Mouse (Mus musculus) frontal cortex, postnatal 25 days (tissue): ENCODE measurements around the gene Gfra1.

Experiments
- DNase-seq, 2 experiments: peaks; one replicate each; pipeline ENCODE4 v3.0.0; 2022; ENCODE audit warnings: low spot score in 2 of 2

The Gfra1 gene

DNA sequence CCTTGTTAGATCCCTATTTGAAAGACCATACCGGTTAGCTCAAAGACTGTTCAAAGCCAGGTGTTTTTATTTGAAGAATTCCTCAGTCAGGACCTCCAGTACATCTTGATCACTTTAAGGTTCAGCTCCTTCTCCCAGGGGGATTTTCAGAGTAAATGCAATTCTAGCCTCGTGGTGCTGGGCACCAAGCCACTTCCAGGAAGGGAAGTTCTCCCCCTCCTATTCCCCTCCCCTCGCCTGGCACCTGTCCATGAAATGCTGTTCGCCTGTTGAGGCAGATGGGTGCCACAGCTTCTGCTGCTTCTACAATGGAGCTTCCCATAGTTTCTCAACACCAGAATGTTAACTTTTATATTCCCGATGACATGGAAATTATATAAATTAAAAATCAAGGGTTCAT, 139.2 kb downstream of the Gfra1 start:
- no peak for DNase-seq

DNA sequence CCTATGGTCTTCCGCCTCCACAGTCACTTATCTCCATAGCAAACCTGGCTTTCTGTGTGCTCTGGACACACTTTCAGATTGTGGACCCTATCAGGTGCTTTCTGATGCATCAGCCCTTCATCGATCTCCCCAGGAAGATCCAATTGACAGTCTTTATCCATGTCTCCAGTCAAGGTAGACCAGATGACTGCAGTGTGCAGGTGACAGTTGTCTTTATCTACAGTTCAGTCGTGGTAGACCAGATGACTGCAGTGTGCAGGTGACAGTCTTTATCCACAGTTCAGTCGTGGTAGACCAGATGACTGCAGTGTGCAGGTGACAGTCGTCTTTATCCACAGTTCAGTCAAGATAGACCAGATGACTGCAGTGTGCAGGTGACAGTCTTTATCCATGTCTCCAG, 140.0 kb downstream of the Gfra1 start:
- DNase-seq, result no peak

GRCm38 (mm10) chr19:58314631-58315030, 141.1 kb downstream of the Gfra1 start:
- DNase-seq, result no peak

DNA sequence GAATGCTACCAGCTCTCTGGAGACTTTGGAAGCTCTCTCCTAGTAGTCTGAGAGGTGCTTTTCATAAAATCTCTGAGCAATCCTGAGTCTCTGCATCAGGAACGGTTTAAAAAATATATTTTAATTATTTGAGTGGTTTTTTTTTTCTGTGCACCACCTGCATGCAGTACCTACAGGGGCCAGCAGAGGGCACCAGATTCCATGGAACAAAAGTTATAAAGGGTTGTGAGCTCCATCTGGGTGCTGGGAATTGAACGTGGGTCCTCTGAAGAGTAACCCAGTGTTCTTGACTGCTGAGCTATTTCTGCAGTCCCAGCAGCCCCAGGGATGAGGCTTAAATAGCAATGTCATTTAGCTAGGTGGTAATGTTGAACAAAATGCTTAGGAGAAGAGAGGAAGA, 141.9 kb downstream of the Gfra1 start:
- no peak for DNase-seq

GRCm38 (mm10) chr19:58312492-58312891, 143.2 kb downstream of the Gfra1 start:
- DNase-seq, result no peak

- no peak for DNase-seq
These were observed 145.1 kb downstream of the Gfra1 start for GRCm38 (mm10) chr19:58310334-58311315.

DNA sequence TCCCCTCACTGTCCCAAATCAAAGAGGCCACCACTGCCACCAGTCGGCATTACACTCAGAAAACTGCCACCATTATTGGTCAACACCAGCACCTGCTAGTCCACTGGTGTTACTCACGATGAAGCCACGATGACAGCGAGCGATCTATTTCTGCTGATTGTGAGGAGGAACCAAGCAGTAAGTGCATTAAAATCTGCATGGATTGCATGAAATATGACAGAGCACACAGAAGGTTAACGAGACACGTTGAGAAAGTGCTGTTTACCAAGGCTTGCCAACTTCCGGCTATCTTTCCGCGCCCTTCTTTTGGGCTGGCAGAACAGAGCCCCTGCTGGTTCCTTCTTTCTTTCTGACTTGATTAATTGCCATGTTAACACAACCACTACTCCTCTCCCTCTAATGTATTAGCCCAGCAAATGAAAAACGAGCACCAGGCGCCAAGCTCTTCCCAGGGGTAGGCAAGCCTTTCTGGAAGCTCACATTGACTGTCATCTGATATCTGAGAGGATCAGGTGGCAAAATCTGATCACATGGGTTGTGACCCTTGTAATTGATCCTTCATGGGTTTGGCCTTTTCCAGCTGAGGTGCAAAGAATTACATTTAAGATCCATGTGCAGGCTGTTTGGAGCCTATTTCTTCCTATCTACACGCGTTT, 146.0 kb downstream of the Gfra1 start:
- no peak for DNase-seq

DNA sequence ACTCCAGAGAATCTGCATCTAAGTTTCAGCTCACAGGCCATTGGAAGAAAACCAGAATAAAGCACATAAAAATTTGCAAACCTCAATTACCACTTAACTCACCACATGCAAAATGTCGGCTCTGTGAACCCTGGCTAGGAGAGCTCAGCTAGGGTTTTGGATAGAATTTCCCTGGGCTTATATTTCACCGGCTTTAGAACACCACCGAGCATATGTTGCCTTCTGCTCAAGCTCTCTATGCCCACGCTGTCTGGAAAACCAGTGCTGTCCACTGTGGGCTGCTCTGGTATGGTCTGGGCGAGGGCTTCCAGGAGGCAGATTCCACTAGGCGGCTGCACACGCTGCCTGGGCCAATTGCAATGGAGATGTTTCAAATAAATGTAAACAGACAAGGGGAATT, 154.6 kb downstream of the Gfra1 start:
- DNase-seq, result no peak

DNA sequence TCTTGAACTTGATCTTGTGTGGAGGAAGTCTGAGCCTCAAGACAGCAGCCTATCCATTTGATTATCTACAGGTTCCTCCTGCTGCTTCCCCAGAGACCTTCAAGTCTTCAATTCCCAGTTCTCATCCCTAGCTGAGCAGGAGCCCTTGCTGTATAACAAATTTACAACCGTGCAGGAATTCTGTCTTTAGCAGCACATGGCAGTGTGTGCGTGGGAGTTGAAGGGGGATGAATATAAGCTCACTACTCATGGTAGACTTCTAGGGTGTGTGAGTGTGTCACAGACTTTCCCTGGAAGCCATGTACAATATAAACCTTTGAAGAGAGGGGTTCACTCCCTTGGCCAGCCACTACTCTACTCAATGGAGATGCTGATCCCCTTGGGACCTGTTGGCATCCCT, 157.8 kb downstream of the Gfra1 start:
- no peak for DNase-seq

DNA sequence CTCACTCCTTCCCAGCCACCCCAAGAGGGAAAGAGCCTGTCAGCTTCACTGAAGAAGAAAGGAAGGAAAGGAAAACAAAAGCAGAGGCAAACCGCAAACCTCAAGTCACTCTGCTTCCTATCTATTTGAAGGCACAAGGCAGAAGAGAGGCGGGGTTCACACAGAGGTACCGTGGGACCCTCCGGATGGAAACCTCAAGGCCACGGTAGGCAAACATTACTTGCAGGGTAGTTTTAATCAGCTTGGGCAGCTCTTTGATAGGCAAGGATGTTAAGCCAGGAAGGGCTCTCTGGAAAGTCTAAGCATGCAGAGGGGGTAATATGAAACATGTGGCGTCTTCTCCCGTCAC, 158.9 kb downstream of the Gfra1 start:
- no peak for DNase-seq

GRCm38 (mm10) chr19:58295986-58296841, 159.5 kb downstream of the Gfra1 start:
- no peak for DNase-seq

- no peak for DNase-seq
These were observed 167.6 kb downstream of the Gfra1 start for GRCm38 (mm10) chr19:58288145-58288544.

- no peak for DNase-seq
These were observed 180.4 kb downstream of the Gfra1 start for GRCm38 (mm10) chr19:58275281-58275680.

- no peak for DNase-seq
These were observed 183.9 kb downstream of the Gfra1 start for GRCm38 (mm10) chr19:58271815-58272214.

- DNase-seq, result no peak
These were observed 184.9 kb downstream of the Gfra1 start for GRCm38 (mm10) chr19:58270778-58271177.

DNA sequence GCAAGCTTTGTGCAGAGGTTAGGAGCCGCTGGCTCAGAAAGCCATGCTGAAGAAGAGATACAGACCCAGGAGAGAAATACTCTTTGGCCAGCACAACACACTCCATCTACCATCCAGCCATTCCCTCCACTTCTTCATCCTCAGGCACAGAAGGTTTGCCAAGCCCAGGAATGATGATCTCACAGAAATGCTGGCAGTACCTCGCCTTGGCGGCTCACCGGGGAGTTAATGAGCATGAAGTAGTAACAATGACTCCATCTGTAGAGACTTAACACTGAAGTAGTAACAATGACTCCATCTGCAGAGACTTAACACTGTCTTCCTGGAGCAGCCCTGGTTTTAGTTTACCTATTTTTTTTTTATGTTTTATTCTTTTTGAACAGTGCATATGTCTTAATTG, 187.2 kb downstream of the Gfra1 start:
- DNase-seq, result no peak

- DNase-seq, result no peak
These were observed 189.1 kb downstream of the Gfra1 start for GRCm38 (mm10) chr19:58266600-58266999.

DNA sequence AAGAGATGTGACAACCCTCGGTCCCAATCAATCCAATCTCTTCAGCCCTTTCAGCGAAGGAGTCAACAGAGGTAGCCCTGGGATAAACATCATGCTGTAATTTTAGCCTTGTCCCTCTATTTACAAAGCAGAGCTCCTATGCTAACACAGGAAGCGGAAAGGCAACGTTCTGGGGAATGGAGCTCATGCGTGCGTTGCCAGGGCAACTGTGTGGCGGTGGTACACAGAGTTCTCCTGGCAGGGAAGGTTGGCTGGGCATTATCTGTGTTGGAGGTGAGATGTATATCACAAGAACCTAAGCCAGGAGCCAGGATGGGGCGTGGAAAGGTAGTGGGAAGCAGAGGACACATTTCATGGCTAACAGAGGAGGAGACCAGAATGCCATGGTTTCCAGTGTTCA, 194.8 kb downstream of the Gfra1 start:
- no peak for DNase-seq

- no peak for DNase-seq
These were observed 196.5 kb downstream of the Gfra1 start for GRCm38 (mm10) chr19:58259250-58259649.

DNA sequence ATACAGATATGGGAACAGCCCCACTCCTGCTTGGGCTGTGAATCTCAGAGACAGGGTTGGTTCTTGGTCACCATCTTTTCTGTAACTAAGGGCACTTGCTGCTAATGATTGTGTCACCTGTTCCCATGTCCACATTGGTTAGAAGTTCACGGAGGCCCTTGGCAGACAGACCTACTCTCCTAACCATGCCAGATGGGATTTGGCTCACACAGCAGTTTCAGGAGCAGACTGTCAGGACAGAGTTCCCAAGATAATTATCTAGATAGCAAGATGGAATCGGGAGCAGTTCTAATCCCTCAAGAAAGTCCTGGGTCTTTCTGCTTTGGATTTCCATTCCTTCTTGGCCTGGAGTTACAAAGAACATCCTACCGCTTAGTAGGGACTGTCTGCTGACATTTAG, 199.2 kb downstream of the Gfra1 start:
- no peak for DNase-seq

DNA sequence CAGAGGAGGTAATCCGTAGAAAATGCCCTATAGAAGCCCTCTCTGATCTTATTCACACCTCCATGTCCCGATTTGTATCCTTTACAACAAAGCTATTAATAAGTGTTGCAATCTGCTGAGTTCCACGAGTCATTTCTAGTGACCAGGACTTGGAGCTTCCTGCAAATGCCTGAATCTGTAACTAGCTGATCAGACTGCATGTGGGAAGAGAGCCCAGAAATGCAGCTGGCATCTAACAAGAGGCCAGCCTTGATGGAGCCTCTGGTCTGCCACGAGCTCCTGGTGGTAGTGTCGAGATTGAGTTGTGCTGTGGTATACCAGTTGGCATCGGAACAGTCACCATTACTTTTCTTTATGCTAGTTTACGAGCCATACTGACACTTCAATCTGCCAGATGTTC, 200.3 kb downstream of the Gfra1 start:
- no peak for DNase-seq

GRCm38 (mm10) chr19:58254172-58254571, 201.5 kb downstream of the Gfra1 start:
- DNase-seq, result no peak
